Mouse (Mus musculus) limb, embryonic 14.5 days (tissue): ENCODE measurements around the gene Arhgap24. TPM values are rescaled to one million over a fixed set of nuclear protein-coding genes. Genes with fewer than 3 reads are reported as not detected.

Experiments
- ATAC-seq: fragments of 200-750 bp; cut with Nextera tagmentation; 2 replicates; pipeline ENCODE4 v1.8.0; 2017; ENCODE audit warnings: low read depth, moderate number of reproducible peaks, moderate TSS enrichment; ENCODE audit not compliant: low FRiP score
- DNase-seq: peaks from one replicate; pipeline ENCODE4 v3.0.0-alpha.2; 2015; ENCODE audit warnings: low spot score
- H3K27ac ChIP-seq: fragments of 300-500 bp; sonication (generic); replicated peaks from 2 replicates; pipeline ENCODE4 v1.5.1; 2014; ENCODE audit warnings: low read depth, mild to moderate bottlenecking, low read length, moderate library complexity, mixed read lengths
- H3K27me3 ChIP-seq: fragments of 300-500 bp; sonication (generic); 2 replicates; pipeline ENCODE4 v1.6.1; 2014; ENCODE audit warnings: low read length, mixed read lengths; ENCODE audit not compliant: control insufficient read depth, insufficient read depth
- H3K36me3 ChIP-seq: fragments of 300-500 bp; sonication (generic); 2 replicates; pipeline ENCODE4 v1.6.1; 2014; ENCODE audit warnings: mild to moderate bottlenecking, low read length, moderate library complexity, mixed read lengths; ENCODE audit not compliant: control insufficient read depth, insufficient read depth
- H3K4me1 ChIP-seq: fragments of 300-500 bp; sonication (generic); 2 replicates; pipeline ENCODE4 v1.6.1; 2014; ENCODE audit warnings: antibody characterized with exemption, low read length, mixed read lengths; ENCODE audit not compliant: control insufficient read depth, insufficient read depth
- H3K4me2 ChIP-seq: fragments of 300-500 bp; sonication (generic); replicated peaks from 2 replicates; pipeline ENCODE4 v1.6.1; 2014; ENCODE audit warnings: low read depth, mild to moderate bottlenecking, low read length, moderate library complexity; ENCODE audit not compliant: severe bottlenecking
- H3K4me3 ChIP-seq: fragments of 300-500 bp; sonication (generic); replicated peaks from 2 replicates; pipeline ENCODE4 v1.5.1; 2014; ENCODE audit warnings: low read length
- H3K9ac ChIP-seq: fragments of 300-500 bp; sonication (generic); 2 replicates; pipeline ENCODE4 v1.6.1; 2014; ENCODE audit warnings: mild to moderate bottlenecking, low read depth, low read length, moderate library complexity; ENCODE audit not compliant: severe bottlenecking
- H3K9me3 ChIP-seq: fragments of 300-500 bp; sonication (generic); 2 replicates; pipeline ENCODE4 v1.6.1; 2016; ENCODE audit warnings: low read length; ENCODE audit not compliant: control insufficient read depth
- POLR2A ChIP-seq: fragments of 200-500 bp; IDR thresholded peaks from 2 replicates; pipeline ENCODE4 v1.8.0; 2012; ENCODE audit warnings: inconsistent platforms, mild to moderate bottlenecking, moderate library complexity, borderline replicate concordance; ENCODE audit not compliant: insufficient read depth, insufficient read length; ENCODE audit errors: extremely low read depth
- WGBS: fragments of 180-500 bp; shearing (Covaris S2); extraction: QIAGEN DNeasy Blood & Tissue Kit; methylation state at CpG from one replicate; pipeline ENCODE4 v1.1.7; 2014; 5-methylcytosine and 5-hydroxymethylcytosine counted together
- polyA plus RNA-seq, 2 experiments: library from polyadenylated mRNA; depleted of rRNA in 1 of 2; stranded (reverse) in 1 of 2; unstranded in 1 of 2; fragments of >200 nt; fragmentation: Nextera tagmentation in 1 of 2; extraction: Ambion mirVana in 1 of 2; gene quantifications; 2 replicates each; pipeline versions ENCODE4 v1.2.1 to v1.2.3; 2012 to 2014

Gene Arhgap24
- polyA plus RNA-seq, 2 experiments, result 20.2 to 25.8 TPM

- no peaks in the 10 kb centered on the region for H3K36me3 ChIP-seq
- H3K27me3 ChIP-seq, result no peaks in the 10 kb centered on the region
- WGBS, result 100% methylated on average over 3 of the region's 3 CpGs
- TF ChIP-seq POLR2A, result no peak
- no peak overlapping the region for H3K27ac ChIP-seq
- H3K4me2 ChIP-seq, result no peak overlapping the region
- H3K4me1 ChIP-seq, result no peaks in the 10 kb centered on the region
- H3K9me3 ChIP-seq, result peaks cover 5% of the 10 kb centered on the region; the same call in 1 of the 2 replicates
- no peak overlapping the region for H3K9ac ChIP-seq
- DNase-seq (no peak), ATAC-seq (no peak)
- H3K4me3 ChIP-seq, result no peak overlapping the region
Measured at GRCm38 (mm10) chr5:102576750-102577149, 95.6 kb downstream of the Arhgap24 start.

GRCm38 (mm10) chr5:102577729-102578128 is 96.5 kb downstream of the Arhgap24 start:
- no peak for DNase-seq
- WGBS, result 60% methylated on average over 3 of the region's 3 CpGs
- Histone ChIP-seq H3K4me3 (no peak overlapping the region), H3K4me2 (no peak overlapping the region), H3K9ac (no peak overlapping the region), H3K27me3 (no peaks in the 10 kb centered on the region), H3K4me1 (no peaks in the 10 kb centered on the region), H3K9me3 (peaks cover 5% of the 10 kb centered on the region; the same call in 1 of the 2 replicates), H3K36me3 (no peaks in the 10 kb centered on the region), H3K27ac (no peak overlapping the region)
- TF ChIP-seq POLR2A, result no peak
- peak; percentile 44; the same call in 1 of the 2 replicates for ATAC-seq

GRCm38 (mm10) chr5:102578431-102578830 is 97.2 kb downstream of the Arhgap24 start:
- Histone ChIP-seq H3K27ac (no peak overlapping the region), H3K9me3 (peaks cover 5% of the 10 kb centered on the region; the same call in 1 of the 2 replicates), H3K4me1 (no peaks in the 10 kb centered on the region), H3K36me3 (no peaks in the 10 kb centered on the region), H3K9ac (no peak overlapping the region), H3K4me2 (no peak overlapping the region), H3K4me3 (no peak overlapping the region), H3K27me3 (no peaks in the 10 kb centered on the region)
- no peak for TF ChIP-seq POLR2A
- no peak for DNase-seq
- WGBS, result 65% methylated on average over 8 of the region's 8 CpGs
- ATAC-seq, result no peak

GRCm38 (mm10) chr5:102582864-102583410 is 101.7 kb downstream of the Arhgap24 start:
- H3K27ac ChIP-seq, result no peak overlapping the region

GRCm38 (mm10) chr5:102591422-102591821 is 110.2 kb downstream of the Arhgap24 start:
- DNase-seq, result no peak
- 57% methylated on average over 1 of the region's 1 CpGs for WGBS
- no peaks in the 10 kb centered on the region for H3K4me1 ChIP-seq
- H3K9ac ChIP-seq, result no peak overlapping the region
- H3K36me3 ChIP-seq, result no peaks in the 10 kb centered on the region
- no peak for ATAC-seq
- H3K27ac ChIP-seq, result no peak overlapping the region
- H3K9me3 ChIP-seq, result no peaks in the 10 kb centered on the region
- H3K4me2 ChIP-seq, result no peak overlapping the region
- H3K4me3 ChIP-seq, result no peak overlapping the region
- no peaks in the 10 kb centered on the region for H3K27me3 ChIP-seq
- no peak for TF ChIP-seq POLR2A

More at GRCm38 (mm10) chr5:102582864-102583410, 101.7 kb downstream of the Arhgap24 start:
- H3K4me3 ChIP-seq, result no peak overlapping the region
- no peak for DNase-seq
- H3K9ac ChIP-seq, result no peak overlapping the region
- ATAC-seq, result no peak
- H3K36me3 ChIP-seq, result no peaks in the 10 kb centered on the region
- no peaks in the 10 kb centered on the region for H3K4me1 ChIP-seq
- H3K27me3 ChIP-seq, result no peaks in the 10 kb centered on the region
- WGBS, result 62% methylated on average over 6 of the region's 6 CpGs
- no peak overlapping the region for H3K4me2 ChIP-seq
- H3K9me3 ChIP-seq, result no peaks in the 10 kb centered on the region
- TF ChIP-seq POLR2A, result no peak
